Mouse (Mus musculus) right cerebral cortex, postnatal 10 days (tissue): ENCODE measurements around the gene Ftsj3.
"Not testable (repeated sequence)": the region's sequence is repeated elsewhere in the genome, so short reads cannot be mapped to it uniquely, and the experiment has no call there.

Source experiments
- DNase-seq, 2 experiments: peaks; one replicate each; pipeline ENCODE4 v3.0.0; 2021; ENCODE audit warnings: low spot score in 2 of 2

Ftsj3 gene

DNA sequence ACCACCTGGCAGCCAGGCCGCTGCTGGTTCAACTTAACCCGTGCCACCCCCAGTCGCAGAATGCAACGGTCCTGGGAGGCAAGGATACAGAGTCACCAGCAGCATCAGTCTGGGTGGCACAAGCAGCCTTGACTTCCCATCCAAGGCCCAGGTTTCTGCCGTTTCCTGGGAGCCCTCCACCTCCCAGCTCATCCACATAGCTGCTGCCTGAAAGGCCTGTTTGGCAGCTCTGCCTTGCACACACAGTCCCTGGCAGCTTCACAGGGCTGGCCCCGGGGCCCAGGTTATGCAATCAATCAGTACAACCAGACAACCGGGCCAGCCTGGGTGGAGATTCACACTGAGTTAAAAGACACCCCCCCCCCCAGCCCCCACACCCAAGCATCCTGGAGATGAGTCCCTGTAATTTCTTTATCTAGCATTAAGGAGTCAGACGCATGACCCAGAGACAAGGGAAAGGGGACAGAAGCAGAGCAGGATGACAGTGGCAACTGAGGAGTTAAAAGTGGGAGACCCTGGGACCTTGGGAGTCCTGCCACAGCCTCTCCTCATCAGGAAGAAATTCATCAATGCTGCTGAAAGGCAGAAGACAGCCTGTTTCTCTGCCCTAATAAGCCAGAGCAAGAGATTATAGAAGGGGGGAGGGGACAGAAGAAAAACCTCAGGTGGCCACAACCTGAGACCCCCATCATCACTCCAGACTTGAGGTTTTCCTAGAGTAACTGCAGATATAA is 12.6 kb upstream of the Ftsj3 start:
- peak; percentile 71 to 76 for DNase-seq

DNA sequence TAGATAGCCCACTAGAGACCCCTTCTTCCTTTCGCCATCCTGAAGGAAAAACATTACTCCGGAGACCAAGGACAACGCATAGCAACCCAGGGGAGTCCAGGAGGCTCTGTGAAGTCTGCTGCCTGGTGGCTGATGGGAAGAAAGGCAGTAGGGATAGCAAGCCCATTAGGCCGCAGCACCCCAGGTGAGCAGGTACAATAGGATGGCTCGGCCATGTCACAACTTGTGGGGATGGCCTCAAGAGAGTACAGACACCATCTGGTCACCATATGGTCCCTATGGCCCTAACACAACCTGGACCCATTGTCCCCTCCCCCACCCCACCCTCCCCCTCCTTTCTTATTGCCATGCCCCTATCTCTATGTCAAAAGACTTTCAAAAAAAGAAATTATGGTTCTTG is 12.0 kb upstream of the Ftsj3 start:
- peak in 1 of 2 experiments; percentile 14 for DNase-seq

DNA sequence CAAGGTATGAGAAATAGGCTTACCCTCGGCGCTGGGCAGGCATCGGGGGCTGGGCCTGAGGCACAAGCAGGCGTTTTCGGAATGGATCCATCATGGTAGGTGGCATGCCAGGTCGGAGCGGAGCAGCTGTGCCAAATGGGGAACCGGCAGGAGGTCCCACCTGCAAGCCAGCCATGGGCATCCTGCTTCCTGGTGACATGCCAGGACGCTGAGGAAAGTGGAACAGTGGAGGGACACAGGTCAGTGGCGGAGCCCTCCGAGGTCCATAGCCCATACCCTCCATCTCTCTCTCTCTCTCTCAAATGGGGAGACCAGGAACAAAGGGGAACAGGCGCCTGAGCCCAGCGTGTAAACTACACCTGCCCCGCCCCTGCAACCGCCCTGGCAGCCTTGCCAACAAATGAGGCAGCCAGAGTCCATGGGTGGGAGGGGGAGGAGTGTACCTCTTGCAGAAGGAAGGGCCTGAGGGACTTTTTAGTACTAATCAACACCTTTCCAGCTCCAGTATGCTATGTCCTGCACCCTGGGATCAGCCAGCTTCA is 11.5 kb upstream of the Ftsj3 start:
- DNase-seq: peak in 1 of 2 experiments; percentile 31

DNA sequence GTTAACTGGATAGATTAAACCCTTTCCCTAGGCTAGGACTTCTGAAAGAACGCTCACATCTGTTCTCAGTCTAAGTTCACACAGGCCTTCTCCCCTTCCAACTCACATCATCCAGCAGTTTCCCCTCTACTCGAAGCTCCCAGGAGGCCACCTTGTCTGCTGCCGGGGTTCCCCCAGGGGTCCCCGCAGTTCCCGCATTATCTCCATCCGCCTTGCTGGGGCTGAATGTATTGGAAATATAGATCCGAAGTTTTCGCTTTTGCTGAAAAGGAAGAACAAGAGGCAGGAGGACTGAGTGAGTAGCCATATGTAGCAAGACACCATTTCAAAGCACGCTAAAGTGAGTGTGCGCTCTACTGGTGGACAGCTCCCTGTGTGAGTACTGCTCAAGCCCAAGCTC is 10.6 kb upstream of the Ftsj3 start:
- DNase-seq: peak in 1 of 2 experiments; percentile 14

DNA sequence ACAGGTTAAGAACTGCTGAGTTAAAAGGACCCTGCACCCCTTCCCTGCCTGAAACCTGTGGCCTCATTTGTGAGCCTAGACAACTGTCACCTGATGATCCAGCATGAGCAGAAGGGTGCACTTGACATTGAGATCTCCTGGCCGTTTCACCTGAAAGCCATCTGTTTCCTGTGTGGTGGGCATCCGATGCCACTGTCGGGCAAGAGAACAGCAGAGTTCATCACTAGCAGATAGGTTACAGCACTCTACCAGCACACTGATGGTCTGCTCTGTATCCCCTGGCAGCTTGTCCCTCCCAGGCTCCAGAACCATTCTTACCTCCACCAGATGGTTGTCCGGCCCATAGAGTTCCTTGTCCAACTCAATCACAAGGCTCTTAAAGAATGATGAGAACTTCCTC is 9.7 kb upstream of the Ftsj3 start:
- no peak for DNase-seq

DNA sequence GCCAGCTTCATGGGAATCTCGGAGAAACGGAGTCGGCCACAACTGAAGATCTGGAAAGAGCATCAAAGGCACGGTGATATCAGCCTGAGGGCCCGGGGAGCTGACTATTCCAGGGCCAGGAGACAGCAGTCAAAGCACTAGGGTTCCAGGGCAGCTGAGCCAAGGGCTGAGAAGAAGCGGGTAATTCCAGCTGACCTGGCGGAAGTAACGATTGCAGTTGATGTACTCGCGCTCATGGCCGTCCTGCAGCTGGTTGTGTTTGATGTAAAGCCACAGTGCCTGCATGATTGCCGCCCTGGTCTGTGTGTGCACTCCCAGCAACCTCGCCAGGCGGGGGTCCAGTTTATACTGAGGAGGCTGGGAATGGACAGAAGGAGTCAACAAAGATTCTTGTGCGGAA is 9.1 kb upstream of the Ftsj3 start:
- no peak for DNase-seq

DNA sequence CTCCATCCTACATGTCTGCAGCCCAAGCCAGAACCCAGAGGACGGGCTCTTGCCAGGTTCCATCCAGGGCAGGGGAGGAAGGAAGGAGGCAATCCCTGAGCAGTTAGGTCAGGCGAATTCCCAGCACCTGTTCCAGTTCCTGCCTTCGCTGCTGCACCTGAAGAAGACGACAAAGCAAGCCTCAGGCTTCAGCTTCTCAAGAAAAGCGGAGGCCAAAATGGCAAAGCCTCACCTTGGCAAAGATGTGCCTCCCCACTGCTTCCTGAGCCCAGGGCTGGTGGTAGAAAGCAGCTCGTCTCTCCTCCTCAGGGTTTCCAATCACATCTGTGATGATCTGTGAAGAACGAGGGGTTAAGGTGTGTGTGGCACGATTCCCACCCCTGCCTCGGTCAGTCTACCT is 8.1 kb upstream of the Ftsj3 start:
- DNase-seq: peak in 1 of 2 experiments; percentile 16

DNA sequence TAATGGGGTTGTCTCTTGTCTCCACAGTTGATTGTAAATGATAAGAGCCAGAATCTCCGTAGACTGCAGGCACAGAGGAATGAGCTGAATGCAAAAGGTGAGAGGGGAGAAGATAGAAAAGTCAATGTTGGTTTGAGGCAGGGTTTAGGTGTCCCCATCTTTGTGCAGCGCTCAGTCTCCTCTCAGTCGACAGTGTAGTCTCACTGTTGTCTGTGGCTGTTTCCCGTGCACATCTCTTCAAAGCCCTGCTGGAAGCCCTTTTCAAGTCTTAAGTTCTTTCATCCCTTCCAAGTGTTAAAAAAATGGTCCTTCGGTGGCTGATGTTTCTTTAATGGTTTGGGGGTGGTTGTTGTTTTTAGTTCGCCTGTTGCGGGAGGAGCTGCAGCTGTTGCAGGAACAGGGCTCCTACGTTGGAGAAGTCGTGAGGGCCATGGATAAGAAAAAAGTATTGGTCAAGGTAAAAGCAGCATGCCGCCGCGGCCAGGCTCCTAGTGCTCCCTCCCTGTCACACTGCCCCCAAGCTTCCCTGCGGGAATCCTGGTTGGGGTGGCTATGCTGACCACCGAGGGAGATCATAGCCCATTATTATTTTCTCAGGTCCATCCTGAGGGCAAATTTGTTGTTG is 5.1 kb upstream of the Ftsj3 start:
- DNase-seq: peak in 1 of 2 experiments; percentile 15

DNA sequence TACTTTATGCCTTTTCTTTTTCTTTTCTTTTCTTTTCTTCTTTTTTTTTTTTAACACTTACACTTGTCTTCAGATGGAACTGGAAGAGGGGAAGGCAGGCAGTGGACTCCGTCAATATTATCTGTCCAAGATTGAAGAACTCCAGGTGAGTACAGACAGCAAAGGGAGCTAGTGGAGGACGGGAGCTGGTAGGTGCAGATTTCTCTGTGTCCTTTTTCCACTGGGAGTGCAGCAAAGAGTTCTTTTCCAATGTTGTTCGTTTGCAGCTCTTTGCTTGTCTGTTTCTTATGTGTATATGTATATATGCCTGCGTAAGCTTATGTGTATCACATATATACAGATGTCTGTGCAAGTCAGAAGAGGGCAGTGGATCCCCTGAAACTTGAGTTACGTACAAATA is 896 bp upstream of the Ftsj3 start:
- DNase-seq: no peak

DNA sequence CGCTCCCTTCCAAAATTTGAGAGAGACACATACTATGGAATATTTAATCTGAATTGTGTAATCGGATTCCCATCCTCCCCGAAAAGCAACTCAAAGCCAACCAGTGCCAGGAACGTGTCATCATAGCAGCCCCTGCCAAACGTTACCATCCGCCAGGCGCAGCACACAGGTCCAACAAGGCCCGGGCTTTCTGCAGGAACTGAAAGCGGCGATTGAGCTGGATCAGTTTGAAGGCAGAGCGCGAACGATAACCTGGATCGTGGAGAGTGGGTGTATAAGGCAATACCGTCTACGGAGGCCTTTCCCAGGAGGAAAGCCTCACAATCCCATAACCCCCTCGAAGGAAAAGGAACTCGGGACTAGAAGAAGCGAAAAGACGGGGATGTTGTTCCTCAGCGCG is 705 bp downstream of the Ftsj3 start:
- no peak for DNase-seq

DNA sequence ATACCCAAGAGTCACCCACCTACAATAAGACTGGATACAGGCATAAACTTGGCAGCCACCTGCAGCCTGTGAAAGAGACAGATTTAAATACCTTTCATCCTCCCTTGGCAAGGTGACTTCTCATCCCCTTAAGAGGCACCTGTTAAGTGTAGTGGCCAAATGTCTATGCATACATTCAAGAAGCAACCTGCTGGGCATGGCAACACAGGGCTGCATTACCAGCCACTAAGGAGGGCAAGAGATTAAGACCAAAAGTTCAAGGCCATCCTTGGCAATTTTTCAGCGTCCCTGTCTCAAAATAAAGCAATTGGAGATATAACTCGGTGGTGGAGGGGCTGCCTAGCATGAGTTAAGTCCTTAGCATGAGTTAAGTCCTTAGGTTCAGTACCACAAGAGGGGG is 1.1 kb downstream of the Ftsj3 start:
- DNase-seq: no peak

DNA sequence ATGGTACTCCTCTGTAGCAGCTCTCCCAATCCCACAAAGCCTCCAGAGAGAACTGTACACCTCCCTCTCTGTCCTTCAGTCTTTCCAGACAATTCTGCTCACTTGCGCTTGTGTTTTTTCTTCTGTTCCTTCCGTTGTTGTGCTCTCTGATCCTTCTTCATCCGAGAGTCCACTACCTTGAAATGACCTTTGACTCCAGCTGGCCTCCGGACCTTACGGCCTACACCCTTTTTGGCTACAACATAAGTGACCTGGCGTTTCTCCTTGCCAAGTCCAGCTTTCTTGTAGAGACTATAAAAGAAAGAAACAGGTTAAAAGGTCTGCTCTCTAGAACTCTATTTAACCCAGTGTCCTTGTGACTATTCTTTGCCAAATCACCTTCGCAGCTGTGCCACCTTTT is 6.6 kb downstream of the Ftsj3 start:
- no peak for DNase-seq

DNA sequence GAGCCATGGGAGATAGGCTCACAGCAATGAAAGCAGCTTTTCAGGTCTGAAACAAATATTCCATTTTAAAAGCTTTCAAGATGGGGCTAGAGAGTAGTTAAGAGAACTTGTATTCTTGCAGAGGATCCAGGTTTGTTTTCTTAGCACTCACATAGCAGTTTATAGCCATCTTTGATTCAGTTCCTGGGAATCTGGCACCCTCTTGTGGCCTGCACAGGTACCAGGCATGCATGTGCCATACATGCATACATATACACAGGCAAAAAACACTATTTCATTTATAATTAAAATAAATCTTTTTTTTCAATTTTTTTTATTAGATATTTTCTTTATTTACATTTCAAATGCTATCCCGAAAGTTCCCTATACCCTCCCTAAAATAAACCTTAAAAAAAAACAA is 9.0 kb downstream of the Ftsj3 start:
- DNase-seq: no peak

DNA sequence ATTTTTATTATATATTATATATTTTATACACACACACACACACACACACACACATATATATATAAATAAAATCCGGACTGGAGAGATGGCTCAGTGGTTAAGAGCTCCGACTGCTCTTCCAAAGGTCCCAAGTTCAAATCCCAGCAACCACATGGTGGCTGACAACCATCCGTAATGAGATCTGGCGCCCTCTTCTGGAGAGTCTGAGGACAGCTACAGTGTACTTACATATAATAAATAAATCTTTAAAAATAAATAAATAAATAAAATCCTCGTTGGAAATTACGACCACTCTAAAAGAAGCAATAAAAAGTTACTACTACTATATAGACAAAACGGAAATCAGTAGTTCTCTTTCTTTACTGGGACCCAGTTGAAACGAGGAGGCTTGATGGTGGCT is 21.9 kb downstream of the Ftsj3 start:
- DNase-seq: not testable (repeated sequence)

DNA sequence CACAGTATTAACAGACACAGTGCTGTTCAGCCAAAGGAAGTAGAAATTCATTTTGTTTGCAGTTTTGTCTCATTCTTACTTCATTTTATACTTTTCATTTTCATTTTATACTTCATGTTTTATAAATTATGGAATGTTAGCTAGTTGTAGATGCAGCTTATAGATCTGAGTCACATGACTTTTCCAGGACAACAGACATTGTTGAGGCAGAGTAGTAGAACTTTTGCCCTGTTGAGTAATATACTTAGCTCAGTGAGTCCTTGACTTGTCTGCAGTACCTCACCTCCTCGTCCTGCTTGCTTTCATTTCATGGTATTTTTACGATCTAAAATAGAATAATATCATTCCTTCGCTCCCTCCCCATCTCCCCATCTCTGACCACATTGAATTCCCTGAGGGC is 35.3 kb downstream of the Ftsj3 start:
- no peak for DNase-seq

DNA sequence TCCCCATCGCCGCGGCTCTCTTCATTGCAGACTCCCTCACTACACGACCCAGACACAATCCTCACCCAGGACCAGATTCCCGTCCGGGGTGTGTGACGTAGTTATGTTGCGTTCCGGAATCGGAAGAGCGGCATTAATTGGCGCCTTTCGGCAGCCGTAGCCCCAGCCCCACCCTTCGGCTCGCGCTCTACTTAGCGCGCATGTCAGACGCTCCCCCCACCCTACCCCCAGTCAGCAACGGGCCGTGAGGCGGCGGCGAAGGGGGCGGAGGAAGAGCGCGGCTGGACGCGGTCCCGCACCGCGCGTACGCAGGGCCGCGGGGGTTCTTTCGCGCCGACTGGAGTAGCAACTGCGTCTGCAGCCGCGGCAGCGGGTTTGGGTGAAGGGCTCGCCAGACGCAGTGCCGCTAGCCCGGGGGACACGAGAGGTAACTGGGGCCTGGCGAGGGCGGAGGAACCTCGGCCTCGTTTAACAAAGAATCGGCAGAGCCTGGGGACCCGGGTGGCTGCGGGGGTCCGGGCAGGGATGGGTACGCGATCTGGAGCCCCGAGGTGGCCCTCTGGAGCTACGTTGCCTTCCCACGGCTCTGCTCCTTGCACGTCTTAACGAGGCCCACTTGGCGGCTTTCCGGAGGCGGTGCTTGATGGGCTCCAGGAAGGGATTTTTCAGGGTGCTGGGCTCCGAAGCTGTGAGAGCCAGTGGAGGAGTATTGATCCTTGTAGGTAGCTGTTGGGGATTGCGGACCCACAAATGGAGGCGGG is 39.0 kb downstream of the Ftsj3 start, which contains the start of gene Ddx42:
Gene Ddx42 (plus strand): TSS at position 197 of the 761 bp plus-strand sequence.
- DNase-seq: peak; percentile 96

DNA sequence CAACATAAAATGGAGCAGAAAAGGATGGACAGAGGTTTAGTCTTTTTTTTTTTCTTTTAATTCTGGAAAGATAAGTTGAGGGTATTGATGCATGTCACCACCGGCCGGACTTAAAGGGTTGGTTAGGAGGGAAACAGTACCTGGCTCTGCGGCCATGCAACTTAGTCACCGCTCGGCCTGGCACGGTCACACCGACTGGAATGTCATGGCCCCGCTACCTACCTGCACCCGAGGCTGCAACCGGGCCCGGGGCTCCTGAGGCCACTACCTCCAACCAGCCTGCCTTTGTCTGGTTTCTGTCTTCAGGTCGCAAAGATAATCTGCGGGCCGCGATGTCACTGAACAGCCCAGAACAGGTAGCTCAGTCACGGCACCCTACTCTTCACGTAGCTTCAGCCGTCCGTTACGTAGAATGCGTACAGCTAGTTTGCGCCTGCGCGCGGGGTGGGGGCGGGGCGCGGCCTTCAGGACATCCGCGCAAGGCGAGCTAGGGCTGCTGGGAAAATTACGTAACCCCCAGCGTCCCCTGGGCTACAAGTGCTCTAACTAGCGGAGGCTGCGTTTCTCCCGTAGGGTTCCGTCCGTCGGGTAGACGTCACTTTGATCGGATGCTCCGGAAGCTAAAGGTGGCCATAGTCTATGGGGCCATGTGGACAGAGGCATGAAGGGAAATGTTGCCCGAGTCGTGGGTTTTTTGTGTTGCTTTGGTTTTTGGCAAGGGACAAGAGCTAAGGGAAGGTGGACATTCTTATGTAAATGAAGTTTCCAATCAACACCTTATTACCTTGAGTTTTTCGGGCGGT is 39.8 kb downstream of the Ftsj3 start, which contains the start of gene Ccdc47:
Gene Ccdc47 (minus strand): TSS at position 418 of the 803 bp plus-strand sequence.
- DNase-seq: peak; percentile 98 to 99

DNA sequence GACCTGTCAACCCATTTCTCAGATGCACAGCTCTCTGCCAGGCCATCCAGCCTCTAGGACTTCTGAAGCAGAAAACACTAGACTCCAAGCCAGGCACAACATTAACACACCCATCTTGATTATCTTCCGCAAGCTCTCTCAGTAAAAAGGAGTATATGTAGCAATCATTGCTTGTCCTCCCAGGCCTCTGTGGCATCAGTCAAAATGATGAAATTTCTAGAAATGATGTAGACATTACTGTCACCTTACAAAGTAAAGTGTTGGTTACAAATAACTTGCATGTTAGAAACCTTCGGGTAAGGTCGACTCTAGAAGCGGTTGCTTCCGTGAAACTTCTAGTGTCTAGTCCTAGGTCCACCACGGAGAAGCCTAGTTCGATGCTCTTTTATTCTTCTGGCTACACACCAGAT is 40.4 kb downstream of the Ftsj3 start:
- no peak for DNase-seq

DNA sequence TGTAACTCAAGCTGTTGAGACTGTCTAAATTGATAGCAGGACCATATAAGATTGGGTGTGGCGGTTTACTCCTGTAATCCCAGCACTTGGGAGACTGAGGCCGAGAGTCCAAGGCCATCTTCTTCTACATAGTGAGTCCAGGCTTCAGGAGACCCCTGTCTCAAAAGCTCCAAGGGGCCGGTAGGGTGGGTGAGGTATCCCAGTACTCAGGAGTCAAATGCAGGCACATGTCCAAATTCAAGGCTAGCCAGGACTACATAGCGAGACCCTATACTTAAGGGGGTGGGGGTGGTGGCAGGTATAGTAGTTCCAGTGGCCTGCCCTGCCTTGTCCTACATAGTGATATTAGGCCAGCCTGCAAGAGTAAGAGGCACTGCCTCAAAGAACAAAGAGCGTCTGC is 41.0 kb downstream of the Ftsj3 start:
- no peak for DNase-seq

DNA sequence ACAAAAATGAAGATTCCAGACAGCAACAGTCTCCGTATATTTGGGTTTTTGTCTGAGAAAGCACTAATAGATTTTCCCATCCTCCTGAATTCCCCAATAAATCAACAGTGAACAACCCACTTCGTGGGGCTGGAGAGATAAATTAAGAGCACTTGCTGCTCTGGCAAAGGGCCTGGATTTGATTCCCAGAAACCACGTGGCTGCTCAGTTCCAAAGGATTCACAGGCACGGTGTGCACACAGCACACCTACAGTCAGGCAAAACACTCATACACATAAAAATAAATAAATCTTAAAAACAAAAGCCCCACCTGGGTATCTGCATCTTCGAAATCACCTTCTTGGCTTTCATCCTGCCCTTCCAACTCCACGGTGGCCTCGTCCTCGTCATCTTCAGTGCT is 43.1 kb downstream of the Ftsj3 start:
- DNase-seq: no peak

DNA sequence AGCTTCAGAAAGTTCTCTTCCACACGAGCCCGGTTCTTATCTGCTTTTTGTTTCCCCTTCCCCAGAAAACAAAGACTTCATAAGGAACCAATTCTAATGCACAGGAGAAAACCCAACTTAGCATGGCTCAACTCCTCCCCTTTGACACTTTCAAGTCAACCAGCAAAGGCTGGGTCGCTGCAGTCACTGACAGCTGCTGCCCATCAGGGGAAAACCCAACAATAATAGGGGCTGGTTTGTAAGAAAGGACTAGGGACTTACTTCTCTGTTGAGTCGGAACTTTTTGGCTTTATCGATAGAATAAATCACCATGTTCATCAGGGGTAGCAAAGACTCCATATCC is 53.8 kb downstream of the Ftsj3 start, which contains the start of gene Strada:
Gene Strada (minus strand): TSS at position 46 of the 343 bp plus-strand sequence.
- no peak for DNase-seq
